Comparison of ENCODE assay signal across 8 mouse cellular contexts in genomic region chr19:42147170-42147768, GRCm38 (mm10). TPM values are rescaled to one million over a fixed set of nuclear protein-coding genes. Genes with fewer than 3 reads are reported as not detected.
DNase-seq lines count a peak whose midpoint lies in the region; ATAC-seq and TF ChIP-seq lines count a peak whose summit lies in the region.

TSS of gene Marveld1 (plus strand) at chr19:42147400.

- peak within 1 kb of the TSS; percentile 97 for H3K27ac ChIP-seq in left cerebral cortex, adult 2 months
- H3K27ac ChIP-seq in embryonic facial prominence, embryonic 11.5 days (replicated peaks; ENCODE audit: low read depth, low read length), result peak within 1 kb of the TSS; percentile 52
- peak within 1 kb of the TSS; percentile 92 for H3K27ac ChIP-seq in liver, postnatal 0 days (ENCODE audit: low read depth)
- peak within 1 kb of the TSS; percentile 68 for H3K27ac ChIP-seq in neural tube, embryonic 13.5 days (replicated peaks)

- TF ChIP-seq EP300 in liver, postnatal 0 days (IDR thresholded peaks at IDR 0.05; ENCODE audit: low read depth), result no peak

- H3K27me3 ChIP-seq in embryonic facial prominence, embryonic 11.5 days (ENCODE audit: control insufficient read depth, insufficient read depth, low read length), result no peaks in the 10 kb centered on the region
- peaks cover 13% of the 10 kb centered on the region for H3K27me3 ChIP-seq in liver, postnatal 0 days (ENCODE audit: insufficient read depth, low read length)
- peaks cover 43% of the 10 kb centered on the region for H3K27me3 ChIP-seq in neural tube, embryonic 13.5 days

- 0% methylated on average over 24 of the region's 57 CpGs for WGBS in embryonic facial prominence, embryonic 11.5 days
- WGBS in liver, postnatal 0 days (ENCODE audit: insufficient replicate concordance), result under 1% methylated on average over 28 of the region's 57 CpGs
- under 1% methylated on average over 35 of the region's 57 CpGs for WGBS in neural tube, embryonic 13.5 days

- H3K36me3 ChIP-seq in embryonic facial prominence, embryonic 11.5 days (replicated peaks; ENCODE audit: control insufficient read depth, insufficient read depth, low read depth, low read length), result no peaks in the 10 kb centered on the region
- H3K36me3 ChIP-seq in liver, postnatal 0 days (replicated peaks; ENCODE audit: insufficient read depth, low read length), result 0 out of 2 replicates have a peak, but pooled peaks cover 3% of the 10 kb centered on the region
- H3K36me3 ChIP-seq in neural tube, embryonic 13.5 days, result no peaks in the 10 kb centered on the region

- intact Hi-C loops in left cerebral cortex, adult 2 months (cut with DNase I), result no loop called here

- peak within 1 kb of the TSS; percentile 74 for H3K4me2 ChIP-seq in embryonic facial prominence, embryonic 11.5 days (ENCODE audit: low read depth, low read length)
- peak within 1 kb of the TSS; percentile 86 for H3K4me2 ChIP-seq in liver, postnatal 0 days (ENCODE audit: low read depth, low read length)
- H3K4me2 ChIP-seq in neural tube, embryonic 13.5 days, result peak within 1 kb of the TSS; percentile 82

- peak within 1 kb of the TSS; percentile 66 for H3K4me3 ChIP-seq in left cerebral cortex, adult 2 months
- H3K4me3 ChIP-seq in embryonic facial prominence, embryonic 11.5 days (ENCODE audit: low read depth, low read length), result peak within 1 kb of the TSS; percentile 64
- peak within 1 kb of the TSS; percentile 63 for H3K4me3 ChIP-seq in liver, postnatal 0 days (ENCODE audit: low read depth, low read length)
- H3K4me3 ChIP-seq in neural tube, embryonic 13.5 days, result peak within 1 kb of the TSS; percentile 62

- no peak for TF ChIP-seq CTCF in left cerebral cortex, adult 2 months (IDR thresholded peaks at IDR 0.05)
- no peak for TF ChIP-seq CTCF in liver, postnatal 0 days (IDR thresholded peaks at IDR 0.05; ENCODE audit: low read depth)

- H3K9me3 ChIP-seq in embryonic facial prominence, embryonic 11.5 days (replicated peaks; ENCODE audit: control insufficient read depth, low read length), result no peaks in the 10 kb centered on the region
- no peaks in the 10 kb centered on the region for H3K9me3 ChIP-seq in liver, postnatal 0 days (ENCODE audit: low read length)
- H3K9me3 ChIP-seq in neural tube, embryonic 13.5 days, result no peaks in the 10 kb centered on the region

- no peaks in the 10 kb centered on the region for H3K4me1 ChIP-seq in embryonic facial prominence, embryonic 11.5 days (ENCODE audit: control insufficient read depth, insufficient read depth, low read length)
- peaks cover 38% of the 10 kb centered on the region for H3K4me1 ChIP-seq in liver, postnatal 0 days (ENCODE audit: insufficient read depth)
- peaks cover 42% of the 10 kb centered on the region for H3K4me1 ChIP-seq in neural tube, embryonic 13.5 days (replicated peaks)

- 0 out of 2 replicates have a peak, but pooled peaks have one; percentile 8 for ATAC-seq in embryonic facial prominence, embryonic 11.5 days (replicated peaks; ENCODE audit: insufficient number of reproducible peaks, low FRiP score, low TSS enrichment, low read depth)
- ATAC-seq in liver, postnatal 0 days, result peak; percentile 18
- peak; percentile 46; the same call in 1 of the 2 replicates for ATAC-seq in neural tube, embryonic 13.5 days (ENCODE audit: low read depth)

- H3K9ac ChIP-seq in embryonic facial prominence, embryonic 11.5 days (replicated peaks; ENCODE audit: low read length), result peak within 1 kb of the TSS; percentile 77
- peak within 1 kb of the TSS; percentile 79 for H3K9ac ChIP-seq in liver, postnatal 0 days (replicated peaks)
- peak within 1 kb of the TSS; percentile 85 for H3K9ac ChIP-seq in neural tube, embryonic 13.5 days

- peak in 1 of 2 experiments; percentile 53 for DNase-seq in left cerebral cortex, adult 2 months (ENCODE audit: extremely low spot score in 1 of 2, low spot score in 2 of 2)
- DNase-seq in left cerebral cortex, adult 8-10 months (ENCODE audit: low spot score in 2 of 2), result no peak
- DNase-seq in embryonic facial prominence, embryonic 11.5 days (ENCODE audit: low spot score), result peak; percentile 73
- DNase-seq in heart, adult 8-10 months (ENCODE audit: low spot score), result peak; percentile 86
- DNase-seq in kidney, adult 18-20 months, result peak; percentile 73
- peak; percentile 51 for DNase-seq in liver, postnatal 0 days
- DNase-seq in thymus, postnatal 25 days, result peak; percentile 55

RNA-seq across cellular contexts. Expression of gene Marveld1, which starts in this region (rescaled TPM):
- total RNA-seq in left cerebral cortex, adult 2 months (2021), result 10 to 100 TPM in 1 of 2 experiments, 1 to 10 TPM in 1; 8.0 to 10.6 TPM
- total RNA-seq in left cerebral cortex, adult 8-10 months (2022), result 10 to 100 TPM in 1 of 4 experiments, 1 to 10 TPM in 3; 8.7 to 10.2 (median 9.0) TPM
- polyA plus RNA-seq in embryonic facial prominence, embryonic 11.5 days (2014; fragmentation: Nextera tagmentation; extraction: Ambion mirVana), result 10.9 and 16.6 TPM in 2 replicates
- total RNA-seq in heart, adult 8-10 months (2022), result 10 to 100 TPM; 19.4 to 22.3 (median 20.0) TPM
- polyA plus RNA-seq in liver, postnatal 0 days (2015; fragmentation: Nextera tagmentation; extraction: Ambion mirVana), result 4.7 and 6.6 TPM in 2 replicates
- polyA plus RNA-seq in neural tube, embryonic 13.5 days (2015; fragmentation: Nextera tagmentation; extraction: Ambion mirVana), result 3.2 and 4.1 TPM in 2 replicates

Comparison
In these comparisons a context has a peak if more than half of its experiments do, and no peak if none do; other contexts are left out.
1. DNase-seq: peak in embryonic facial prominence, embryonic 11.5 days (single experiment), heart, adult 8-10 months (single experiment), kidney, adult 18-20 months (single experiment), liver, postnatal 0 days (single experiment) and thymus, postnatal 25 days (single experiment); none in left cerebral cortex, adult 8-10 months (0 of 2).
2. Peak in every context shown above with its lines, with median percentiles within 50 percentile points of each other: H3K27ac ChIP-seq, H3K4me3 ChIP-seq, ATAC-seq, H3K4me2 ChIP-seq and H3K9ac ChIP-seq.